Mouse (Mus musculus): ENCODE data around the gene Fdx1l. TPM values are rescaled to one million over a fixed set of nuclear protein-coding genes. Genes with fewer than 3 reads are reported as not detected.

Fdx1l gene
- total RNA-seq, 2 experiments from 2014 or later = 53.6 to 58.8 TPM

DNA sequence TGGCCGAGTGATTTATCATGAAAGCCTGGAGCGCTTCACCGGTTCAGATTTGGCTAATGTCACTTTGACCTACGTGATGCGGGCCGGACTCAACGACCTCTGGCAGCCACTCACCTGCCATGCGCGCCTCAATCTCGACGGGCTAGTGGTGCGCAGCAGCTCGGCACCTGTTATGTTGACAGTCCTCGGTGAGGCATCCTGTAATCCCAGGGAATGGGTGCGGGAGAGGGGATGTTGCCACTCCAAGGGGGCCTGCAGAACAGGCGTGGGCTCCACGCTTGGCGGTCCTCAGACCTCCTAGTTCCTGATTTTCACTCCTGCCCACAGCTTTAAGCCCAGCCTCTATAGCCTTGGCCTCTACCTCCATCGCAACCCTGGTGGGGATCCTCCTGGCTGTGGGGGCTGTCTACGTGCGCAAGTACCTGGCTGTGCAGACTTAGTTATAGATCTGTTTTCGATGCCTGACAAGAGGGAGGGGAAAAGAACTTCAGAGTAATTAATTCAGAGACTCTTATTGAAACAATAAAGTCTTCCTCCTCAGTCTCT is 43.3 kb downstream of the Fdx1l start:
- no peak for DNase-seq (ENCODE audit: low spot score in 2 of 2)

DNA sequence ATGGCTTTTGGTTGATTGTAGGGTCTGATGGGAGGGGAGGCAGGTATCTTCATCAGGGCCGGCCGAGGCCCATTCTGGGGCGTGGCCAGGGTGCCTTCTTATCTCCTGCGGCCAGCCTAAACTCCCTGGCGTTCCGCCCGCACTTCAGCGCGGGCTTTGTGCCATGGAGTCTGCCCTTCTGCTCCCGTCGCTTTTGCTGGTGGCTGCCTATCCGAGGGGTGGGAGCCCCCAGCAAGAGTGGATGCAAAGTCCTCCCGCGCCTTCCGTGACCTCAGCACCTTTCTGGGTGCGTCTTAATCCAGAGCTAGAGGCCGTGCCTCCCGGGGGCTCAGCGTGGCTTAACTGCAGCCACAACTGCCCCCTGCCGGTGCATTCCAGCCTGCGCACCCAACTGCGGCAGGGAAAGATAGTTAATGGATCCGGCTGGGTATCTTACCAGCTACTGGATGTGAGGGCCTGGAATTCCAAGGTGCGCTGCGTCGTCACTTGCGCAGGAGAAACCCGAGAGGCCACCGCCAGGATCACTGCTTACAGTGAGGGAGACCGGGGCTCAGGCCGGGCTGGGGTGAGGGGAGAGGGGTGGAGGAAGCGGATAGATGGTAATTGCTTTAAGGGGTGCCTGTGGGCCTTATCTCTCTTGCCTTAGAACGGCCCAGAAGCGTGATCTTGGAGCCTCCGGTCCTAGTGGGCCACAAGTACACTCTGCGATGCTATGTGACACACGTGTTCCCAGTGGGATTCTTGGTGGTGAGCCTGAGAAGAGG is 43.9 kb downstream of the Fdx1l start, which contains the start of gene Icam4:
TSS of gene Icam4 (plus strand) at position 83 of the 764 bp plus-strand sequence.
- DNase-seq (ENCODE audit: low spot score in 2 of 2) = peak; percentile 59 to 77

DNA sequence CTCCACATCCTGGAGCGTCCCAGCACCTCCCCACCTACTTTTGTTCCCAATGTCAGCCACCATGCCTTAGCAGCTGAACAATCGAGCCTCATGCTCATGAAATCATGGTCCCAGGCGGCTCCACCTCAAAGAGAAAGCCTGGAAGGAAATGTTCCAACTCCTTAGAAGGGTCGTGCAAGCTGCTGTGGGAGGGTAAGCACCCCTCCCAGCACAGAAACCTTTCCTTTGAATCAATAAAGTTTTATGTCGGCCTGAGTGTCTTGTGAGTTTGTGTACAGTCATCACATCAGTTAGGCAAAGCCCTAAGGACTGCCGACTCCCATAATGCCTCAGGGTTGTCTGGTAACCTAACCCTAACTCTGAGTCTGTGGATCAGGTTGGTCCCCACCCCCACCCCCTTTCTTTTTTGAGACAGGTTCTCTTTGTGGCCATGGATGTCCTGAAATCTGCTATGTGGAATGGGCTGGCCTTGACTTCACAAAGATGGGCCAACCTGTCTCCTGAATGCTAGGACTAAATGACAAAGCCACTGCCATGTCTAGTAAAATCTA is 44.8 kb downstream of the Fdx1l start:
- DNase-seq (ENCODE audit: low spot score in 2 of 2) = no peak

DNA sequence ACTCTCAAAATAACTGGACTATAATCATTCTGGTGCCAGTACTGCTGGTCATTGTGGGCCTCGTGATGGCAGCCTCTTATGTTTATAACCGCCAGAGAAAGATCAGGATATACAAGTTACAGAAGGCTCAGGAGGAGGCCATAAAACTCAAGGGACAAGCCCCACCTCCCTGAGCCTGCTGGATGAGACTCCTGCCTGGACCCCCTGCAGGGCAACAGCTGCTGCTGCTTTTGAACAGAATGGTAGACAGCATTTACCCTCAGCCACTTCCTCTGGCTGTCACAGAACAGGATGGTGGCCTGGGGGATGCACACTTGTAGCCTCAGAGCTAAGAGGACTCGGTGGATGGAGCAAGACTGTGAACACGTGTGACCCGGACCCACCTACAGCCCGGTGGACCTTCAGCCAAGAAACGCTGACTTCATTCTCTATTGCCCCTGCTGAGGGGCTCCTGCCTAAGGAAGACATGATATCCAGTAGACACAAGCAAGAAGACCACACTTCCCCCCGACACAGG is 45.6 kb downstream of the Fdx1l start:
- no peak for DNase-seq (ENCODE audit: low spot score in 2 of 2)

DNA sequence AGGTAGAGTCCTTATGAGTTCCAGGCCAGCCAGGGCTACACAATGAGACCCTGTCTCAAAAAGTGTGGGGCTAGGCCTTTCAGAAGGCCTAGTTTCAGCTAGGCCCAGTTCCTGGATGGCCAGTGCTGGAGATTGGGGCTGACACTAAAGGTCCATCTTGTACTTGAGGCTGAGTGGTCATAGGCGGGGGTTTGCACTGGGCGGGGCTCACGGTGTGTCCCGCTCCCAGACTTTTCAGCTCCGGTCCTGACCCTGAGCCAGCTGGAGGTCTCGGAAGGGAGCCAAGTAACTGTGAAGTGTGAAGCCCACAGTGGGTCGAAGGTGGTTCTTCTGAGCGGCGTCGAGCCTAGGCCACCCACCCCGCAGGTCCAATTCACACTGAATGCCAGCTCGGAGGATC is 46.6 kb downstream of the Fdx1l start:
- DNase-seq (ENCODE audit: low spot score in 2 of 2) = no peak

DNA sequence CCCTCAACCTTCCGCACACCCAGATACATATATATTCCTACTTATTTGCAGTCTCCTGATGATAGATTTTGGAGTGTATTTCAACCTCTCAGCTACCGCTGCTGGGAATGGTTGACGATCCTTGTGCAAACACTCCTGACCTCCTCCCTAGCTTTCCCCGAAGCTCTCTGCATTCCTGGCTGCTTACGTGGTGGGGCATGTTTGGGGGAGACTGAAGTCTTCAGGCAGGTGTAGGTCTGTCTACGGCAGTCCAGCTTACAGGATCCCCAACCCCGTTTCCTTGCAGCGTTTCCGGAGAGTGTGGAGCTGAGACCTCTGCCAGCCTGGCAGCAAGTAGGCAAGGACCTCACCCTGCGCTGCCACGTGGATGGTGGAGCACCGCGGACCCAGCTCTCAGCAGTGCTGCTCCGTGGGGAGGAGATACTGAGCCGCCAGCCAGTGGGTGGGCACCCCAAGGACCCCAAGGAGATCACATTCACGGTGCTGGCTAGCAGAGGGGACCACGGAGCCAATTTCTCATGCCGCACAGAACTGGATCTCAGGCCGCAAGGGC is 48.1 kb downstream of the Fdx1l start:
- DNase-seq (ENCODE audit: low spot score in 2 of 2) = no peak

DNA sequence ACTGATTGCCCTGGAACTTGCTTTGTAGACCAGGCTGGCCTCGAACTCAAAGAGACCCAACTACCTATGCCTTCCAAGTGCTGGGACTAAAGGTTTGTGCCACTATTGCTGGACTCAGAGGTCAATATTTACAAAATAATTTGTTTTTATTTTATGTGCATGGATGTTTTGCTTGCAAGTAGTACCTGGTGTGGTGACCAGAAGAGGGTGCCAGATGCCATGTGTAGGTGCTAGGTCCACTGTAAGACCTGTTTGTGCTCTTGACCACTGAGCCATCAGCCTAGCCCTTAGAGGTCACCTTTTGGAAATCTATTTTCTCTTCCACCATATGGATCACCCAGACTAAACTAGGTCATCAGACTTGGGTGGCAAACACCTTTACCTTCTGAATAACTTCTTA is 50.7 kb downstream of the Fdx1l start:
- no peak for DNase-seq (ENCODE audit: low spot score in 2 of 2)

DNA sequence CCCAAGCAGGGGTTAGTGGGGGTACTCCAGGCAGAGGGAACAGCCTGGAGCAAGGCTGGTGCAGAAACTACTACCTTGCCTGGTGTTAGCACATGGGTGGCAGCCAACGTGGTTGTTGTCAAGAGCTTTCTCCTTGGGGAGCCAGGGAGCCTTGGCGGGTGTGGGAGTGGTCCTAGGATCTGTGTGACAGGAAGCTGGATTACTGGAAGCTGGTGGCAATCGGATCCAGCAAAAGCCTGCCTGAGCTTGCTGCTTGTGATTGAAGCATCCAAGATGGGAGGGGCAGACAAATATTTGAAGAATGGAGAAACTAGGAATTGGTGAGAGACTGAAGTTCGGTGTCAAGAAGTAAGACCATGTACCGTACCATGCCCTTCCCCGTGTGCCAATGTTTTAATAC is 51.1 kb downstream of the Fdx1l start:
- DNase-seq (ENCODE audit: low spot score in 2 of 2) = no peak

DNA sequence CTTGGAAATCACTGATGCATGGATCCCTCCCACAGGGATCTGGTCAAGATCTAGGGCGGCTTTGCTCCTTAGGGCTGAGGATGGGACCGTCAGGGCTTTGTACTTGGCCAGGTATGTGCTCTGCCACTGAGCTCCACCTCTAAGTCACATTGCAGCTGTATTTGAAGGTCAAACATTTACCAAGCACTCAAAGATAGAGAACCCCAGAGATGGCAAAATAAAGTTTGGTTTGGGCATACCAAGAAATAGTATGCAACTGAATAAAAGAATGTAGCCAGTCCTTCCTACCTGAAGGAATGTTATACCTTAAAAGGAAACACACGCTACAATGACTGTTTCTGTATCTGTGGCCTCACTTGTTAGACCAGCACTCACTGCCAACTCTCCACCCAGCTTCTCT is 52.1 kb downstream of the Fdx1l start:
- no peak for DNase-seq (ENCODE audit: low spot score in 2 of 2)

DNA sequence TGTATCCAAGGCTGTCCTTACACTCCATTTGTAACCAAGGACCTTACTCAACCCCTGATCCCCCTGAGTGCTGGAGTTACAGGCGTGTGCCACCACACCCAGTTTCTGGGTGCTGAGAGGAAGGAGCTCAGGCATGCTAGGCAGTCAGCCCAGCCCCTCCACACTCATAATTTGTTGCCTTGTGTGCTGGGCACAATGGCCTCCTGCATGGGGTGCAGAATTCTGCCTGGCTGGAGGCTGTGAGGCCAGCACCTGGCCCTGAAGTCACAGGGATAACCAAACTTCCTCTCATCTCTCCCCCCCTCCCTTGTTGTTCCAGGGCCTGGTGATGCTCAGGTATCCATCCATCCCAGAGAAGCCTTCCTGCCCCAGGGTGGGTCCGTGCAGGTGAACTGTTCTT is 54.8 kb downstream of the Fdx1l start:
- no peak for DNase-seq (ENCODE audit: low spot score in 2 of 2)

Small RNA genes within 50 kb of the gene (microRNA-seq; reads per million reads assigned to microRNA genes)
- gene Mir1900 (0 to 1.1 reads per million in 2 experiments), gene Mir7082 (0.85 to 1.8 reads per million in 2 experiments)

Other genes starting within 250 kb of the Fdx1l start
- 10 to 100 TPM; 55.6 to 56.1 TPM for gene A230050P20Rik, start 205.0 kb downstream of the Fdx1l start, total RNA-seq (2021)
- 10 to 100 TPM in 1 of 2 experiments, 1 to 10 TPM in 1; 7.3 to 10.7 TPM for gene Angptl6, start 193.9 kb downstream of the Fdx1l start, total RNA-seq (2021)
- gene Ppan, start 185.4 kb downstream of the Fdx1l start, total RNA-seq (2021) = 10 to 100 TPM; 21.3 to 25.6 TPM
- gene Eif3g, start 175.0 kb downstream of the Fdx1l start, total RNA-seq (2021) = 100 to 1,000 TPM; 114 to 123 TPM
- 10 to 100 TPM; 35.5 to 37.1 TPM for gene Dnmt1, start 113.7 kb downstream of the Fdx1l start, total RNA-seq (2021)
- 1 to 10 TPM; 2.1 to 3.5 TPM for gene S1pr2, start 96.8 kb downstream of the Fdx1l start, total RNA-seq (2021)
- 10 to 100 TPM; 60.4 to 62.8 TPM for gene Mrpl4, start 70.9 kb downstream of the Fdx1l start, total RNA-seq (2021)
- gene Icam1, start 57.6 kb downstream of the Fdx1l start, total RNA-seq (2021) = 1 to 10 TPM; 2.9 to 3.2 TPM
- under 1 TPM; 0.41 to 0.44 TPM for gene Icam4, start 44.2 kb downstream of the Fdx1l start, total RNA-seq (2021)
- 100 to 1,000 TPM; 337 to 341 TPM for gene Icam5, start 41.5 kb downstream of the Fdx1l start, total RNA-seq (2021)
- 1 to 10 TPM in 1 of 2 experiments, not detected in 1; 2.0 TPM for gene Zglp1, start 6.5 kb downstream of the Fdx1l start, total RNA-seq (2021)
- 1 to 10 TPM in 1 of 2 experiments, under 1 TPM in 1; 0.55 to 1.6 TPM for gene Gm49373, start 518 bp downstream of the Fdx1l start, total RNA-seq (2021)
- 1 to 10 TPM; 1.8 to 2.0 TPM for gene Gm38431, start 18.4 kb upstream of the Fdx1l start, total RNA-seq (2021)
- 10 to 100 TPM; 34.0 to 37.4 TPM for gene Raver1, start 18.4 kb upstream of the Fdx1l start, total RNA-seq (2021)
- gene Tyk2, start 57.6 kb upstream of the Fdx1l start, total RNA-seq (2021) = 10 to 100 TPM; 14.2 to 14.3 TPM
- gene Cdc37, start 76.4 kb upstream of the Fdx1l start, total RNA-seq (2021) = 100 to 1,000 TPM; 129 to 136 TPM
- gene Pde4a, start 92.1 kb upstream of the Fdx1l start, total RNA-seq (2021) = 10 to 100 TPM; 63.8 to 69.9 TPM
- gene Keap1, start 165.7 kb upstream of the Fdx1l start, total RNA-seq (2021) = 10 to 100 TPM; 52.5 to 55.7 TPM
- gene S1pr5, start 174.8 kb upstream of the Fdx1l start, total RNA-seq (2021) = 1 to 10 TPM; 8.8 to 9.7 TPM
- gene Atg4d, start 191.7 kb upstream of the Fdx1l start, total RNA-seq (2021) = 10 to 100 TPM; 33.5 to 39.3 TPM
- 10 to 100 TPM; 32.1 to 33.4 TPM for gene Kri1, start 214.4 kb upstream of the Fdx1l start, total RNA-seq (2021)
- 10 to 100 TPM; 58.9 to 62.0 TPM for gene Cdkn2d, start 217.8 kb upstream of the Fdx1l start, total RNA-seq (2021)
- under 1 TPM in 1 of 2 experiments, not detected in 1; 0.50 TPM for gene Ap1m2, start 238.7 kb upstream of the Fdx1l start, total RNA-seq (2021)
- gene Slc44a2, start 247.1 kb upstream of the Fdx1l start, total RNA-seq (2021) = 10 to 100 TPM; 53.4 to 61.0 TPM